Mouse (Mus musculus): ENCODE data around the gene Atp1b3. TPM values are rescaled to one million over a fixed set of nuclear protein-coding genes. Genes with fewer than 3 reads are reported as not detected.
"Not testable (repeated sequence)": the region's sequence is repeated elsewhere in the genome, so short reads cannot be mapped to it uniquely, and the experiment has no call there.

The Atp1b3 gene
- total RNA-seq, 2 experiments from 2014 or later: 180 to 200 TPM

- peak in 1 of 2 experiments; percentile 6 for DNase-seq
Measured at GRCm38 (mm10) chr9:96365271-96365872, 1.1 kb upstream of the Atp1b3 start.

DNA sequence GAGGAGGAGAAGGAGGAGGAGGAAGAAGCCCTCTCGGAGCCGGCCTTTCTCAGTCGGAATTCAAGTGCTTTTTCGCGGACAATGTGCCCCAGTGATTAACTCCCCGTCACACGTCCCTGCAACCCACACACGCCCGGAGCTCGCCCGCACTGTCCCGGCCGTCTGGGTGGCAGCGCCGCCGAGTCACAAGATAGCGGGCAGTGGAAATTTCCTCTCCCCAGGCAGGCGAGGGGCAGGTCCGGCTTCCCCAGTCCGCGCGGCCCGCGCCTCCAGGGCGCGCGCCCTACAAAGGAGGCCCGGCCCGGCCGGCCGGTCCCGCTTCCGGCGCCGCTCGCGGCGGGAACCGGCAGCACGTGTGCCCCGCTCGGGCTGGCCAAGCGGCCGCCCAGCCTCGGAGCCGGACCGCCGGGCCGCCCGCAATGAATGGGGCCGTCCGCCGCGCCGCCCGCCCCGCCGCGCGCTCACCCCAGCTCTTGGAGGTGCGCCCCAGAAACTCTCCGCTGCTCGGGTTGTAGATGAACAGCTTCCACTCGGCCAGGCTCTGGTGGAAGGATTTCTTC is 581 bp downstream of the Atp1b3 start:
- peak; percentile 86 to 88 for DNase-seq

GRCm38 (mm10) chr9:96360056-96360455 is 4.2 kb downstream of the Atp1b3 start:
- DNase-seq: no peak

- peak; percentile 68 to 69 for DNase-seq
Measured at GRCm38 (mm10) chr9:96353799-96354198, 10.4 kb downstream of the Atp1b3 start.

DNA sequence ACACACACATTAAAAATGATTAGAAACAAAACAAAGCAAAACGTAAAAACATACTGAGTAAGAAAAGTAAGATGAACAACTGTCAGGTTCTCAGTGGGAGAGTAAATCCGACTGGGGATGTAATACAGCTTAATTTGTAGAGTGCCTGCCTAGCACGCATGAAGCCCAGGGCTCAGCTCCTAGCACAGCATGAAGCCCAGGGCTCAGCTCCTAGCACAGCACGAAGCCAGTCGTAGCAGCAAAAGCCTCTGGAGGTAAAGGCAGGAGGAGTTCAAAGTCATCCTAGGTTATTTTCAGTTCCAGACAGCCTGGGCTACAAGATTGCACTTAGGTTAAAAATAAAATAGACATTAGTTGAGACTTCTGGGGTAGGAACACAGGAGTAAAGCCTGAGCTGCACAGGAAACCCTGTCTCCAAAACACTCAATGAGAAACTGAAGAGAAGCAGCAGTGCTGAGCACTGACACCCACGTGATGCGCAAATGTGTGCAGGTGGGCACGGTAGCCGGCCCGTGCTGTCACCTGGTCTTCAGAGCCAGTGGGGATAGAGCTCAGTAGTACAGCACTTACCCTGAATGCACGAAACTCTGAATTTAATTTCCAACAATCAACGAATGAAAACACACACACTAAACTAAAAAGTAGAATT is 11.0 kb downstream of the Atp1b3 start:
- DNase-seq: no peak

GRCm38 (mm10) chr9:96351771-96352170 is 12.5 kb downstream of the Atp1b3 start:
- not testable (repeated sequence) for DNase-seq

GRCm38 (mm10) chr9:96350476-96350875 is 13.8 kb downstream of the Atp1b3 start:
- DNase-seq: no peak

DNA sequence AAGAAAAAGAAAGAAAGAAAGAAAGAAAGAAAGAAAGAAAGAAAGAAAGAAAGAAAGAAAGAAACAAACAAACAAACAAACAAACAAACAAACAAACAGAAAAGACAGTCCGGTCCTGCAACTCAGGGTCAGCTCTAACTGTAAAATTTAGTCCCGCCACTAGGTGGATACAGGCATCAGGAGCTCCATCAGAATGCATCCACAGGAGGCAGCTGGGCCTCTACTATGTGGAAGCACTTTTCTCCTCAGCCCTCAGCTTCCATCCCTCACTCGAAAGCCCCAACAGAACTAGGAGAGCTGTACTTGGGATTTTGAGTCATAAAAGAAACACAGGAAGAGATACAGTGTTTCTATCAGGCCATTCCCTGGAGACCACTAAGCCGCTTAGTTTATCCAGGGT is 14.2 kb downstream of the Atp1b3 start:
- peak; percentile 60 to 73 for DNase-seq

DNA sequence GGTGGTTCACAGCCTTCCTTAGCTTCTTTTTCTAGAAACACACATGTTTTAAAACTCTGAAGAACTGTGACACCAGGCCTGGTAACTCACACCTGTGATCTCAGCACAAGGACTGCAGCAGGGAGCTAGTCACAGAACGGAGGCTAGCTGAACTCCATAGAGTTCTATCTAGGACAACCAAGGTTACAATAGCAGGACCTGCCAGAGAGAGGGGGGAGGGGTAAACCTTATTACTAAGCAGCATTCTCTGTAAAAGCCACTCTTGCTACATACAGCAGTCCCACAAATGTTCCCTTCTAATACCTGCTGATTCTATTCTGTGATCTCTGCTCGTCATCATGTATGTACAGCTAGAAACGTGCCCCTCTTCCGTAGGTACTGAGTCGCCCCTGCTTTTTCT is 15.4 kb downstream of the Atp1b3 start:
- peak; percentile 30 to 56 for DNase-seq

GRCm38 (mm10) chr9:96345750-96346149 is 18.5 kb downstream of the Atp1b3 start:
- no peak for DNase-seq

GRCm38 (mm10) chr9:96331146-96331545 is 33.1 kb downstream of the Atp1b3 start:
- peak in 1 of 2 experiments; percentile 20 for DNase-seq

DNA sequence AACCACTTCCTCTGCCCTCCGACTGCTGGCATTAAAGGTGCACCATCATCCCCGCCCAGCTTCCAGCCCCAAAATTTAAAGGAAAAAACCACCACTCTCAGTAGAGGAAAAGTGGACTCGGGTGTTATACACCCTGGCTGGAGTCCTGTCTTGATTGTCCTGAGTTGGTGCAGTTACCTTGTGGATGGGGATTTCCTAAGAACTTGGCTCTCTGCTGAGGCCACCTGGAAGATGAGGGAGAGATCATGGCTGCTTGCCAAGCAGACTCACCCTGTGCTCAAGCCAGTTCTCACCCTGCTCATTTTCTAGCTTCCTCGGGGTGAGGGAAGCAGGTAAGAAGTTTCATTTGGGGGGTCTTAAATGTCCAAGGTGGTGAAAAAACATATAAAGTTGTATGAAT is 36.0 kb downstream of the Atp1b3 start:
- no peak for DNase-seq

DNA sequence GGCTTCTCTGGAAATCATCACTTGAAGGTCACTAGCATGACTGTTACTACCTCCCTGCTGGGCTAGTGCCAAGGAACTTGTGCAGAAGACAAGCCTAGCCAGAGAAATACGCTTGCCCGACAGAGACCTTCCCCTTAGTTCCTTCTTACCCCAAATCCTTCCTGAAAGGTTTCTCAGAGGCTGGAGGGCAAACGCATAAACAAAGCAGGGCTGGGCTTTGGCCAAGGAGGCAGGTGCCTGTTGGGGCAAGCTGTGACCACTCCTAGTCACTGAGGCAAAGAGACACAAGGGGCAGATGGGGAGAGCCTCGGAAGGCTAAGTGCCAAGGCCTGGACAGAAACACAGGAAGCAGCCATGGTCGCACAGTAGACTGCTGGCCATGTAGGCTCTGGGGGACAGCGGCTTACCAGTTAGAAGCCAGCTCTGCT is 37.7 kb downstream of the Atp1b3 start:
- peak; percentile 79 for DNase-seq

GRCm38 (mm10) chr9:96324502-96324901 is 39.7 kb downstream of the Atp1b3 start:
- DNase-seq: no peak

DNA sequence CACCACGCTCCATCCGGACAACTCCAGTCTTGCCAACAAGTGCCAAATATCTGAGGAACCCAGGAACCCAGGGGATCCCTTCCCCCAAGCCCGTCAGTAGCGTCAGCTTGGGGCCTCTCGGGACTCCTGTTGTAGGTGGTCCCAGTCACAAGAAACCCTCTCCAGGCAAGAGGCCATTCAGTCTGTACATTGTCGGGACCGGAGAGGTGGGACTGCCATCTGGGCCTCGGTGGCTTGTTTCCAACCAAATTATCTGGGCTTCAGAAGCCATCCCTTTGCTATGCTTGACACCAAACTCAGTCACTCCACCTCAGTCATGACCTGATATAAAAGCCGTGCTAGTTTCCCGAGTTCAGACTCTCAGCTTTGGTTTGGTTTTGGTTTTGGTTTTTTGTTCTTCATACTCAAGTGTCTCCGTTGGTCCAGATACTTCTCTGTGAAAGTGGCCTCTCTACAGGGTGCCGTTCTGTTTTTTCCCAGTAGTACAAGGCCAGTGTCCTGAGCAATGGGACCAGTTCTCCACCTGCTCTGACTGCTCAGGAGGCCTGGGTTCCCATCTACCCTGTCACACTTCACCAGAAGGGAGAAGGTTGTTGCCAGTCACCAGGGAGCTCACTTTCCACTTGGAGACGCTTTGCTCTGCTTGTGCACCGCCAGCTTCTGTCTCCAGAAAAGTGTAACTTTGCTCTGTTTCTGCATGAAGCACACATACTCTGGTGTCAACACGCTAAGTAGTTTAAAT is 41.7 kb downstream of the Atp1b3 start:
- no peak for DNase-seq

- DNase-seq: no peak
Measured at GRCm38 (mm10) chr9:96320551-96320980, 43.7 kb downstream of the Atp1b3 start.

DNA sequence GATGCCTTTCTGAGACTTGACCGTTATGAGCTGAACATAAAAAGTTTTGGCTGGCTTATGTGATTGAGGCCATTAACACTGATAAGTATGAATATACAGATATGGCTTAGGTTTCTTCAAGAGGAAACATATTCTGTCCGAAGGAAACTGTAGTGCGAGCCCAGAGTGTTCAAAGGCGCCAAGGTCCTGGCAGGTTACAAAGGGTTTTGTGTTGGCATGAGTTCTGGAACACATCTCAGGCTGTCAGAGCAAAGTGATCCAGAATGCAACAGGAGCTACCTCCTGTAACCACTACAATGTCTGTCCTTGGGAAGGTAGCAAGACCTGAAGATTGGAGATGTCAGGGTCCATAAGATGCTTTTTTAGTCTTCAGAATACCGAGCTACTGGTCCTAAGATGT is 44.9 kb downstream of the Atp1b3 start:
- DNase-seq: no peak

DNA sequence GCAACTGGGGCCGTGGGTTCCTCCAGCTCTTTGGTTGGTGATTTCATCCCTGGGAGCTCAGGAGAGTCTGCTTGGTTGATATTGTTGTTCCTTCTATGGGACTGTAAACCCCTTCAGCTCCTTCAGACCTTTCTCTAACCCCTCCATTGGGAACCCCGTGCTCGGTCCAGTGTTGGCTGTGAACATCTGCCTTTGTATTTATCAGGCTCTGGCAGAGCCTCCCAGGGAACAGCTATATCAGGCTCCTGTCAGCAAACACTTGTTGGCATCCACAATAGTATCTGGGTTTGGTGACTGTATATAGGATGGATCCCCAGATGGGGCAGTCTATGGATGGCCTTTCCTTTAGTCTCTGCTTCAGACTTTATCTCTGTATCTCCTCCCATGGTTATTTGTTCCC is 52.2 kb downstream of the Atp1b3 start:
- DNase-seq: no peak

- no peak for DNase-seq
Measured at GRCm38 (mm10) chr9:96308816-96309215, 55.4 kb downstream of the Atp1b3 start.

DNA sequence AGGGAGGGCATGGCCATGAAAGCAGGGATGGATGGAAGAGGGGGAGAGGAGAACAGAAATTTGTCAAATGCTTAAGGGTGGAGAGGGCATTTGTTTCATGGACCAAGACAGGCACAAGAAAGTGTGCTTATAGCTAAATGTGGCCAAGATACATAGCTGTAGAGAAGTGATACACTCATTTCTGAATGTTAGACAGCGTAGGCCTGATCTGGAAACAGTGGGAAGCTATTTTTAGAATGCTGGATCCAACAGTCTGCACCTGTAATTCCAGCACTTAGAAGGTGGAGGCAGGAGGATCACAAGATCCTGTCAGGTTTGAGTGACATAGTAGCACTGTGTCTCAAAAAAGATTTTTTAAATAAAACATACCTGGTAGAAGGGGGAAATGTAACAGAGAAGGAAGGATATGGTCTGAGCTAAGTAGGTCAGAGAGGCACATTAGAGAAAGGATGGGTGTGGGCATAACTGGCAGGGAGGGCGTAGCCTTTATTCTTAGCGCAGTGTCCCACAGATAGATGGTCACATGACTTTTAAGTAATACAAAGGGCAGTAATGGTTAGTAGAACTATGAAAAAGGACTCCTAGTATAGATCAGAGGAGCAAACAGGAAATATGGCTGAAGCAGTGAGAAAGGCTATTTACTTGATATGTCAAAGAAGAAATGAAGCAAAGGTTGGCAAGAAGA is 64.8 kb downstream of the Atp1b3 start:
- no peak for DNase-seq

- DNase-seq: no peak
Measured at GRCm38 (mm10) chr9:96292144-96292543, 72.1 kb downstream of the Atp1b3 start.

DNA sequence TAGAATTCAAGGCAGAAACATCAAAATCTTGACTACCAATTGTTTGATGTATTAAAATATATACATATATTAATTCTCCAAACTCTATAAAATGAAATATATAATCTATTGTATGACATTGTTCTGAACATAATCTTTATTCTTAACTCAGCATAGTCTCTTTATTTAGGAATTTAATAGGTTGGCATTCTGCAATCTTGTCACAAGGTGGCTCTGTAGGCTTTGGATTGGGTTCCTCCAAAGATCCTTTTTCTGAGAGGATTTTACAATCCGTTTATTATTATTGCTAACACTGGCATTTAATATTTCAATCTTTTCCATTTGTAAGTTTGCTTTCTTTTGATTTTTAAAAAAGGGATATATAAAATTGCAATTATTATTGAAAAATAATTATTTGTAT is 79.3 kb downstream of the Atp1b3 start:
- DNase-seq: no peak

Data from adrenal gland, postnatal 36 days (tissue).